Mouse (Mus musculus): Measurements from ENCODE around the gene Fnbp1. TPM values are rescaled to one million over a fixed set of nuclear protein-coding genes. Genes with fewer than 3 reads are reported as not detected.

Gene Fnbp1
- total RNA-seq, 2 experiments from 2014 or later, result 16.5 to 21.1 TPM

GRCm38 (mm10) chr2:31106621-31107320, 35.0 kb downstream of the Fnbp1 start:
- intact Hi-C loops (cut with DNase I; ENCODE audit: low total_unique reads), result no loop called here
- peak; percentile 57 for DNase-seq

- intact Hi-C loops (cut with DNase I; ENCODE audit: low total_unique reads), result no loop called here
- DNase-seq, result no peak
Observed at GRCm38 (mm10) chr2:31106004-31106403, 35.8 kb downstream of the Fnbp1 start.

GRCm38 (mm10) chr2:31105279-31105678, 36.5 kb downstream of the Fnbp1 start:
- intact Hi-C loops (cut with DNase I; ENCODE audit: low total_unique reads), result no loop called here
- no peak for DNase-seq

GRCm38 (mm10) chr2:31103321-31103720, 38.5 kb downstream of the Fnbp1 start:
- DNase-seq, result no peak
- intact Hi-C loops (cut with DNase I; ENCODE audit: low total_unique reads), result no loop called here

GRCm38 (mm10) chr2:31101285-31101684, 40.5 kb downstream of the Fnbp1 start:
- intact Hi-C loops (cut with DNase I; ENCODE audit: low total_unique reads), result no loop called here
- DNase-seq, result no peak

- intact Hi-C loops (cut with DNase I; ENCODE audit: low total_unique reads), result no loop called here
- DNase-seq, result no peak
Observed at GRCm38 (mm10) chr2:31099079-31099478, 42.7 kb downstream of the Fnbp1 start.

- DNase-seq, result no peak
- intact Hi-C loops (cut with DNase I; ENCODE audit: low total_unique reads), result no loop called here
Observed at GRCm38 (mm10) chr2:31098616-31099015, 43.2 kb downstream of the Fnbp1 start.

- DNase-seq, result no peak
- intact Hi-C loops (cut with DNase I; ENCODE audit: low total_unique reads), result no loop called here
Observed at GRCm38 (mm10) chr2:31097276-31097675, 44.5 kb downstream of the Fnbp1 start.

- intact Hi-C loops (cut with DNase I; ENCODE audit: low total_unique reads), result no loop called here
- no peak for DNase-seq
Observed at GRCm38 (mm10) chr2:31096119-31096518, 45.7 kb downstream of the Fnbp1 start.

GRCm38 (mm10) chr2:31094565-31094964, 47.2 kb downstream of the Fnbp1 start:
- no peak for DNase-seq
- intact Hi-C loops (cut with DNase I; ENCODE audit: low total_unique reads), result no loop called here

- intact Hi-C loops (cut with DNase I; ENCODE audit: low total_unique reads), result no loop called here
- no peak for DNase-seq
Observed at GRCm38 (mm10) chr2:31092939-31093338, 48.9 kb downstream of the Fnbp1 start.

GRCm38 (mm10) chr2:31091182-31091581, 50.6 kb downstream of the Fnbp1 start:
- no peak for DNase-seq
- intact Hi-C loops (cut with DNase I; ENCODE audit: low total_unique reads), result no loop called here

GRCm38 (mm10) chr2:31089607-31090006, 52.2 kb downstream of the Fnbp1 start:
- no peak for DNase-seq
- intact Hi-C loops (cut with DNase I; ENCODE audit: low total_unique reads), result no loop called here

- DNase-seq, result no peak
- intact Hi-C loops (cut with DNase I; ENCODE audit: low total_unique reads), result no loop called here
Observed at GRCm38 (mm10) chr2:31088871-31089270, 52.9 kb downstream of the Fnbp1 start.

GRCm38 (mm10) chr2:31087663-31088661, 53.8 kb downstream of the Fnbp1 start:
- peak; percentile 64 for DNase-seq
- intact Hi-C loops (cut with DNase I; ENCODE audit: low total_unique reads), result no loop called here

GRCm38 (mm10) chr2:31087085-31087484, 54.7 kb downstream of the Fnbp1 start:
- intact Hi-C loops (cut with DNase I; ENCODE audit: low total_unique reads), result no loop called here
- no peak for DNase-seq

- no peak for DNase-seq
- intact Hi-C loops (cut with DNase I; ENCODE audit: low total_unique reads), result no loop called here
Observed at GRCm38 (mm10) chr2:31086543-31086942, 55.3 kb downstream of the Fnbp1 start.

- intact Hi-C loops (cut with DNase I; ENCODE audit: low total_unique reads), result no loop called here
- DNase-seq, result no peak
Observed at GRCm38 (mm10) chr2:31084169-31084850, 57.5 kb downstream of the Fnbp1 start.

- no peak for DNase-seq
- intact Hi-C loops (cut with DNase I; ENCODE audit: low total_unique reads), result no loop called here
Observed at GRCm38 (mm10) chr2:31083372-31083771, 58.4 kb downstream of the Fnbp1 start.

- DNase-seq, result no peak
- intact Hi-C loops (cut with DNase I; ENCODE audit: low total_unique reads), result no loop called here
Observed at GRCm38 (mm10) chr2:31082639-31083038, 59.2 kb downstream of the Fnbp1 start.

All from gastrocnemius, postnatal 14 days (tissue).